Mouse (Mus musculus): ENCODE data around the gene Xpc.

The Xpc gene

DNA sequence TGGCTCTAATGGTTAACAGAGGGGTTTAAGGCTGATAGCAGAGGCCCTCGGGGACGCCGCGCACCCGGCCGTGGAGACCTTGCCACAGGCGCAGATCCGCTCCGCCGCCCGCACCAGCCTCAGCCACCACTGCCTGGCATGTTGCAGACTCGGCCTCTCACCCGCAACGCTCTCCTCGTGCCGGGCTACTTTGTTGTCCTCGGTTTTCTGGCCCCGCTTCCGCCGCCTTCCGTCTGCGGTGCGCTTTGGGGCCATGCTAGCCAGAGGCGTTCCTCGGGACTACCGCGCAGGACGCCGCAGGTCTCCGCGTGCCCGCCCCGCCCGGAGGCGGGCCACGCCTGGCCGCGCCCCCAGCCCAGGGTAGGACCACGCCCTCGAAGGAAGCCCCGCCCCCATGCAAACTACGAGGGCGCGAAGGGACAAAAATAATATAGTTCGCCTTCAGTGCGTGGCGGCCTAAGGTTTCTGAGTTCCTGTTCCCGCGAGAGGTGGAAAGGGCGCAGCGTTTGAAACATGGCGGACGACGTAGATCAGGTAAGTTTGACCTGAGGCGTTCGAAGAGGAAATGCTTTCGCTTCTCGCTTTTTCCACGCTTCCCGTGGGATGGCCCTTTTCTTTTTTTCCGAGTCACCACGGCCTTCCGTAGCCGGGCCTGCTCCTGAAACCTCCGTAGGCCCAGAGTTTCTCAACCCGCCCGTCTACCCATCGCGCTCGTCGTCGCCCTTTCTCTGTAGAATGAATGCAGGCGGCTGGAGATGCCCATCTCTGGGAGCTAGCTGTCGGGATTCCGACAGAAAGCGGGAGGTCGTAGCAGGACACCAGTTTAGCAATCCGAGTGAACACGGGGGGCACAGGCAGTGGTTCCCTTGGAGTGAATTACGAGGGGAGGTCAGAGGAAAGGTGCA, at the start of gene Xpc, which contains the start of gene Lsm3:
Gene Xpc (minus strand): TSS at position 344 of the 905 bp plus-strand sequence.
Gene Lsm3 (plus strand): TSS at position 384 of the 905 bp plus-strand sequence.
- peak; percentile 97 for DNase-seq (ENCODE audit: extremely low read depth, insufficient read length, low spot score)

DNA sequence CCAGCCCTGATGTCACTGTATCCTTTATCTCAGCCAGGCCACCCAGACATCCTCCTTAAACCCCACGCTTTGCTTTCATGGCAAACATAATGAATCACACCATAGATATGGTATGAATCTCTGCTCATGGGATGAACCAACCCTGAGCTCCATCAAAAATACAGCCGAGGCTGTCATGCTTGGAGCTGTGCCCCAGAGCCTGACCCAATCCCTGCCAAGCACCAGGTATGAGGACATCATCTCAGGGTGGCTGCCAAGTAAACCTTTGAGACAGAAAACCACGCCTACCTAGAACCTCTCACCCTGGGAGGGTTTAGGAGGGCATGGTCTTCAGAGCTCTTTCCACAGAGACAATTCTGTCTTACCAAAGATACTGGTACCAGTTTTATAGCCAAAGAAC, 47.3 kb upstream of the Xpc start:
- no peak for DNase-seq (ENCODE audit: extremely low read depth, insufficient read length, low spot score)

DNA sequence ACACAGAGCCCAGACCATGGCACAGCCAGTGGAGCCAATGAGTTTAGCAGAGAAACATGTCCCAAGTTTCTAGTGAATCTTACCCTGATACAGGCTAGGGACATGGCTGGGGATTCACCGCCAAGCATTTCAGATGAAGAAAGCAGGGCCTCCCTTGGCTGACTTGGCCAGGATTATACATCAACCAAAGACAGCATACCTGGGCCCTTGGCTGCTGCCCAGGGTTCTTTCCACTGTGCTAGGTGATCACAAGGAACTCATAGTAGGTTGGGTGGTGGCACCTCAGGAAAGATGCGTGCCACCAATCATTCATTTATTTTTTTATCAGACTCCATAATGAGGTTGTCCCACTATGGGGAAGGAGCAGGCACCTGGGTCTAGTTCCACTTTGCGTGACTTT, 44.5 kb upstream of the Xpc start:
- no peak for DNase-seq (ENCODE audit: extremely low read depth, insufficient read length, low spot score)

DNA sequence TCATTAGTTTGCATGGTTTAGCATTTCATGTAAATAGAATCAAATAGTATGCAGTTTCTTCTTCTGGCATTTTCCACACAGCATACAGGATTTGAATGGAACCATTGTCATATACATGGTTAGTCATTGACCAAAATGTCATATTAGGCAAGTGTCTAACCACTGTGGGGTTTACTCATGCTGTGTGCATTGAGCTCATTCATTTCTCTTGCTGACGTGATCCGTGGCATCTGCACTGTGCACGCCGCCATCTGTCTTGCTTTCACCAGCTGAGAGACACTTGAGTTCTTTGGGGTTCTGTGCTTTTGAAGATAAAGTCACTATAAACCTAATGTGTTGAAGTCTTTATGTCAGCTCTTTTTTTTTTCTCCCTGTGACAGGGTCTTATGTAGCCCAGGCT, 43.7 kb upstream of the Xpc start:
- DNase-seq (ENCODE audit: extremely low read depth, insufficient read length, low spot score): peak; percentile 68

DNA sequence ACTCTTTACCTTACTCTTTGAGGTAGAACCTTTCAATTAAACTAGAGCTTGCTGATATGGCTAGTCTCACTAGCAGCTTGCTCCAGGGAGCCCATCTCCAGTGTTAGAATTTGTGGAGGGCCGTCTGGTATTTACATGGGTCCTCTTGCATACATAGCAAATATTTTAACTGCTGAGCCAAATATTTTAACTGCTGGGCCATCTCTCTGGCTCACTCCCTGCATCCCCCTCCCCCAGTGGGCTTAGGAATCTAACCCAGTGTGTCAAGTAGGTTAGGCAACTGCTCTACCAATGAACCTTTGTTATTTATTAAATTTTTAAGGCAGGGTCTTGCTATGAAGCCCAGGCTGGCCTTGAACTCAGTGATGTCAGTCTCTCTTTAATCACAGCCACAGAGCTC, 42.9 kb upstream of the Xpc start:
- DNase-seq (ENCODE audit: extremely low read depth, insufficient read length, low spot score): no peak

DNA sequence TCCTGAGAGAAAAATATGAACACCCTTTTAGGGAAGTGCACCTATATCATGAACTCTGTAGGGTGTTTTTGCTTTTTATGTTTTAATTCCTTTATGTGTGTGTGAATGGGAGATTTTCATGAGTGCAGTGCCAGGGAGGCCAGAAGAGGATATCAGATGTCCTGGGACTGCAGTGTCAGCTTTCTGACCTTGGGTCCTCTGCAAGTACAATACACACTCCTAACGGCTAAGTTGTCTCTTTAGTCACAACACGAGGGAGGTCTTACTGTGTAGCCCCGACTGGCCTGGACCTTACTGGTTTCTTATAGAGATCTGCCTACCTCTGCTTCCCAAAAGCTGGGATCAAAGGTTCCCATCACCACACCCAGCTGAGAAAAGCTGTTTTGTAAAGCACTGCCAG, 37.0 kb upstream of the Xpc start:
- DNase-seq (ENCODE audit: extremely low read depth, insufficient read length, low spot score): no peak

DNA sequence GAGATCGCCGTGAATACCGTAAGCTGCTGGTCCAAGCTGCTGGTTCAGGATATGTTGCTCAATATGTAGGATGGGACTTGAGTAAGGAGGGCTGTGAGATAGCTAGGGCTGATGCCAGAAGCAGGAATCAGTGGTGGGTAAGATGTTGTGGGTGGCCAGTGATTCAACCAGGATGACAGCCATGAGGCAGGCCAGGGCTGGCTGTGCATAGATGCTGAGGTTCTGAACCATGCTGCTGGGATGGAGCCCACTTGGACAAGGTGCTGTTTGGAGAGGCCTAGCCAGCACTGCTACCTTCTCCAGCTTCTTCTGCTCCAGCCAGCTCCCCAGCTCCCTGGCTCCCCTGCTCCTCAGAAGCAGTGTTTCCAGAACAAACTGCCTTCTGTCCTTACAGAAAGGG, 36.0 kb upstream of the Xpc start:
- no peak for DNase-seq (ENCODE audit: extremely low read depth, insufficient read length, low spot score)

DNA sequence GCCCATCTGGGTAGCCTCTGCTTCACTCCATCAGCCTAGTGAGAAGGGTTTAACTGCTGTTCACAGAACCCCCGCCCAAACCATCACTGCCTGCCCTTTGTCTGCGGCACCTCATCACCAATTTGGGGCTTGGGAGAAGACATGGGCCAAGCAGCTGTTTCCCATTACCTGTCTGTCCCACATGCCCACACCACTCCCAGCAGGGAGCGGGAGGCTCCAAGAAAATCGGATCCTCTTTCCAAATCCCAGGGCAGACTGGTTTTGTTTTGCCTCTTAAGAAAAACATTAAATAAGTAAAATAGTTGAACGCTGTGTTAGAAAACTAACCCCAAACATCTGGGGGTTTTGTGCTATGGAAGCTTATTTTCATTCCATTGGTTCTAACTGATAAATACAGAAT, 33.9 kb upstream of the Xpc start:
- no peak for DNase-seq (ENCODE audit: extremely low read depth, insufficient read length, low spot score)

DNA sequence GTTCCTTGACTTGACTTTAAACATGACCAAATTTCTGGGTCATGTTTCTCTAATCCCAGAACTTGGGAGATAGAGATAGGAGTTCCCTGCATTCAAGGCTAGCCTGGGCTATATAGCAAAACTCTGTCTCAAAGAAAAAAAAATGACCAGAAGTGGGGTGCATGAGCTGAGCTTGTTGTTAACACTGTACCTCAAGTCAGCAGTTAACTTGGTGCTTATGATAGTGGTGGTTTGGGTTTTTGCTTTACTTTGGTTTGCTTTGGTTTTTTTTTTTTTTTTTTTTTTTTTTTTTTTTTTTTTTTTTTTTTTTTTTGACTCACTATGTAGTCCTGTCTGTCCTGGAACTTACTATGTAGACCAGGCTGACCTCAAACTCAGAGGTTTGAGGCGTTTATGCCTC, 31.6 kb upstream of the Xpc start:
- no peak for DNase-seq (ENCODE audit: extremely low read depth, insufficient read length, low spot score)

DNA sequence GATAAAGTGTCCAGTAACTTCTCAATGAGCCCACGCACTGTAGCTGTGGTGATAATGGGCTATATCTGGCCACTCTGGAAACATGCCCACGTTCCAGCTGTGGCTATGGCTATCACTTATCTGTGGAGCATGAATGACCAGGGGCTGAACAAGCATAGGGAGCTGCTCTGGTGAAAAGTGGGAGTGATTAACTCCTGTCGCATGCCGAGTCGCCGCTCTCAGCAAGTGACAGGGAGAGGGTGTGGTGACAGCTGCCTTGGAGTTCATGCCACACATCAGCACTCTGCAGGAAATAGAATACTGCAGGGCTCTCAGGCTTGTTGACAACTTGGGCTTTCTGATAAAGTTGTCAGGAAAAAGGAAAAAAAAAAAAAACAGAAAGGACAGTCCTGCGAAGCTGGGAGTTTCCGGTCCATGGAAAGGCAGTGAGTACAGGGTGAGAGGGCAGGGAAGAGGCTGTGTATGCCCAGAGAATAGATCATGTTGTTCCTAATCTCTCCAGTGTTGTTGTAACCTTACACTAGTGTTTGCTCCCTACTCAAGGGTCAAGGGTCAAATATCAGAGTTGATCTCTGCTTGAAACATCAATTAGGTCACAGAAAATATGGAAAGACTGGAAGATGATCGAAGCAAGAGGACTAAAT, 30.7 kb upstream of the Xpc start:
- no peak for DNase-seq (ENCODE audit: extremely low read depth, insufficient read length, low spot score)

DNA sequence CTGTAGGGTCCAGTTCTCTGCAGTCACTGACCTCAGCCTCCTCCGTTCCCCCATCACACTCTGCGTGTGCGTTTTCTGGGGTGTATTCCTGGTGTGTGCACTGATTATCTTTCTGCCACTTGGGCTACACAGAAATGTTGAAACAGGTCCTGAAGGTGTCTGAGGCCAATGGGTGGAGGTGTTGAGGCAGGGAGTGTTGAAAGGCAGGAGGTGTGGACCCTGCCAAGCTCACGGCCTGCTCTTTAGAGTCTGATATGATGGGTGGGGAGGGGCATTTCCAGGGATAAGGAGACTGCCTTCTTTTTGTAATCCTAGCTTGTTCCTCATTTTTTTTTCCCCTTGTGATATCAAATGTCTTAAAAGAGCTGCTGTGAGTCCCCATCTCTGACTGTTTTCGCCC, 27.4 kb upstream of the Xpc start:
- DNase-seq (ENCODE audit: extremely low read depth, insufficient read length, low spot score): no peak

DNA sequence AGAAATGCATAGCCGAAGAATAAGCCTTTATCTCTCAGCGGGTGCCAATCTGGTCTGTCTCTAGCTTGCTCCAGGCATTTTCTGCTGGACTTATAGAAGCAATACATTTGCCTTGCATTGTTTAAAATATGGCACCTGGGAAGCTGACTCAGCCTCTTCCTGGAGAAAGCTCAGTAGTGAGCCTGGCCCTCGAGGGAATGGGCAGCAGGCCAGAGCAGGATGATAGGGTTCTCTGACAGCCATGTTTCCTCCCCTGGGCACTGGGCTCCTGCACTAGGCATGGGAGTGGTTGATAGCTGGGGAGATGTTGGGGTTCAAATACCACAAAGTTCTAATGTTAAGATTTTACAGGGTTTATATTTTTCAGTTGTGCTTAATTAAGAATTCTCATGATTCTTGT, 25.6 kb upstream of the Xpc start:
- no peak for DNase-seq (ENCODE audit: extremely low read depth, insufficient read length, low spot score)

DNA sequence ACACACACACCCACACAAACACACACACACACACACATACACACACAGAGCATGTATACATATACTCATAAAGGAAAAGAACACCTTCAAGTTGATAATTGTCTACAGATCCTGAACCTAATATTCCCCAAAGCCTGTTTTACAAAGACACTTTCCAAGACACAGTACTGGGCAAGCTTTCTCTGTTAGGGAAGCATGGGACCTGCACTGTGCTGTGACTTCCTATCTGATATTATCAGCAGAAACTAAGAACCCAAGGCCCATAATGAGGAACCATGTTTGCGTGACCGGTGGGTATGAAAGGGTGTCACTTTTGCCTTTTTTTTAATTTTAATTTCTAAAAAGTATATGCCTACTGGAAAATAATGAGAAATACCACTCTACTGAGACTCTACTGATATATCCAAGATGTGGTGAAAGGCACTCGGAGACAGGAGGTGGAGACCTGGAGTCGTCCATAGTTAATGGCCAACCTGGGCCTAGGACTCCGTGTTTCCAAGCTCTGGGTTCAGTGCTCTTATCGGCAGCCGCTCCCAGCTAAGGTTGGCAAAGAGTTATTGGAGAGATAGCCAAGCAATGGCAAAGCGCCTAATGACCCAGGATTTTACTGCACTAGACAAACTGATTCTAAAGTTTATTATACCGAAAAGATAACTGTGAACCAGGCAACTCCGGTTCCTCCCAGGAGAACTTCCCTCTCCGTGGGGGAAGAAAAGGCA, 20.5 kb upstream of the Xpc start:
- DNase-seq (ENCODE audit: extremely low read depth, insufficient read length, low spot score): no peak

DNA sequence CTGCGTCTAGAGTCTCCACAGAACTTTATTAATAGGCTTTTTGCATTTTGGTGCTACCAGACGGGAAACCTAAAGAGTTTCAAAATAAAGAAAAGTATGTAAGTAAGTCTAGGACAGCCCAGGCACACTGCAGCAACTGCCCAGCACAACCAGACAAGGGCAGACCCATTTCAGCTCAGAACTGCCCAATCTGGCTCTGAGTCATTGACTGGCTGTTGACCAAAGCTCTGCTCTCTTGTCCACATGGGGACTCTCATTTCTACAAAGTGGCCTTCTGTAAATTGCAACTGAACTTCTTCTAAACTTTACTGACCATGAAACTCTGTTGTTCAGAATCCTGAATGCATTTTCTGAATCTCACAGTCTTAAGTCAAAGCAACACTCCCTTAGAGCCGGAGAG, 19.5 kb upstream of the Xpc start:
- DNase-seq (ENCODE audit: extremely low read depth, insufficient read length, low spot score): peak; percentile 21

DNA sequence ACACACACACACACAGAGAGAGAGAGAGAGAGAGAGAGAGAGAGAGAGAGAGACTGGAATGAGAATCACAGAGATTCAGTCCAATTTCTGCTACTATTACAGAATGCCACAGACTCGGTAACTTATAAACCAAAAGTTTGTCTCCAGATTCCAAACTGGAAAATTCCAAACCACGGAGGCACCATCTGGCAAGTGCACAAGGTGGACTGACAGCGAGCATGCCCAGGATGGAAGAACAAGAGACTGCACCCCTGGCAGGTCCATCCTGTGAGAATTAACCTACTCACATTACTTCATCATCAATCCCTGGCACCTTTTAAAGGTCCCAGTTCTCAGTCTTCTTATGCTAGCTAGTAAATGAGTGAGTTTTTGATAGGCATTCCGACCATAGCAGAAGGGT, 18.6 kb upstream of the Xpc start:
- DNase-seq (ENCODE audit: extremely low read depth, insufficient read length, low spot score): no peak

DNA sequence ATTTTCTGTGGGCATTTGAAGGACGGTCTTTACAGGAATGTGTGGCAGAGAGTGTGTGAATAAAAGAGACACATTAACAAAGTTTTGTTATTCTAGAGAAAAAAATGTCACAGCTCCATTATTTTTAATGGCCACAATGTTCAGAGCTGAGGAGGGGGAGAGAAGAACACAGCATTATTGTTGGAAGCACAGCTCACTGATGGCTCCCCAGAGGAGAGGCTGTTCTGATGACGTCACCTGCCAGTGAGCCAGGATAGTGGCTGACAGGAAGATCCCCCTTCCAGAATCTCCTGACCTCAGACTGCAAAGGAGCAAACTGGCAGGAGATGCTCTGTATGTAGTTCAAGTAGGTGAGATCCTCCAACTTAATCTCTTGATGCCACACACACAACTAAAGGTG, 18.1 kb upstream of the Xpc start:
- DNase-seq (ENCODE audit: extremely low read depth, insufficient read length, low spot score): peak; percentile 21

DNA sequence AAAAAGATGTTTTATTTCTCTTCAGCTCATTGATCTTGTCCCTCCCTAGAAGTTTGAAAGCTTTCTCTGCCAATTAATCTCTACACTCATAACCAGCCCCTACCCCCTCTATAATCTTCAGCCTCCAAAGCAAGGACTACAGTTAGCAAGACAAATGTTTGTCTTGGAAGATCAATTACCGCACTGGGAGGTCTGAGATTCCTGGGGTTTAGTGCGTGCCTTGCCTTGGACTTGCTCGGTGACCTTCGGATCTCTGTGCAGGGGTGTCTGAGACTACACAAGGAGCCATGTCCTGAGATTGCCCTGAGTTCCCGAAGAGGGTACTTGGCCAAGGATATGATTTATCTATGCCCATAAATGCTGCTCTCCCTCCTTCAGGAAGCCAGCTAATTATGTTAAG, 17.7 kb upstream of the Xpc start:
- DNase-seq (ENCODE audit: extremely low read depth, insufficient read length, low spot score): no peak

DNA sequence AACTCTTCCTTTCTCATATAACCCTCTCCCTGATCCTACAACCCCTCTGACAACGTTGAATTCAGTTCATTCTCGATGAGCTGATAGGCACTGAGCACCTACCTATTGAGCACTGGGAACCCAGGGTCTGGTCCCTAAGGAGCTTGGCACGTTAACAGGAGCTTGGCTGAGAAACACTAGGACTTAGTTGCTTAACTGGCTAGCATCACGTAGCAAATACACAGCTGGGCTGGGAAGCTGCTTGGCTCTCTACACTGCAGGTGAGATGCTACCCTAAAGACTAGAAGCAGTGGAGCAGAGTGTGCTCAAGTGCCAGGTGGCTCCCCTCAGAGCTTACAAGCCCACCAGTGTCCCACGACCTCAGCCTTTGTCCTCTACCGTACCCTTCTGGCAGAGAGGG, 17.0 kb upstream of the Xpc start:
- no peak for DNase-seq (ENCODE audit: extremely low read depth, insufficient read length, low spot score)

DNA sequence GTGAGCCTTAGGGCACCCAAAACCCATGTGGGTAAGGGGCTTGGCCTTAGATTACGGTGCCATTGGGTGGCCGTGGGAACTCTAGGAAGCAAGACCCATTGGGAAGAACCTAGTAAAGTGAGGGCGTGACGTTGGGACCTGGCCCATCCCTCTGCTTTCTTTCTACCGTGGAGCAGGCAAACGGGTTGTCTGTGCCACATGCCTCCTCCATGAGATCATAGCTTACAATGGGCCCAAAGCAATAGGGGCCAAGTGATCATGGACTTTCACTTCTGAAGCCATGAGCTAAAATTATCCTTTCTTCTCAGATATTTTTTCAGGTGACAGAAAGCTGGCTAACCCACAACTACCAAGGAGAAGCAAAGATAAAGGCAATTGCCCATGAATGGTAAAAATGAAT, 15.6 kb upstream of the Xpc start:
- DNase-seq (ENCODE audit: extremely low read depth, insufficient read length, low spot score): no peak

DNA sequence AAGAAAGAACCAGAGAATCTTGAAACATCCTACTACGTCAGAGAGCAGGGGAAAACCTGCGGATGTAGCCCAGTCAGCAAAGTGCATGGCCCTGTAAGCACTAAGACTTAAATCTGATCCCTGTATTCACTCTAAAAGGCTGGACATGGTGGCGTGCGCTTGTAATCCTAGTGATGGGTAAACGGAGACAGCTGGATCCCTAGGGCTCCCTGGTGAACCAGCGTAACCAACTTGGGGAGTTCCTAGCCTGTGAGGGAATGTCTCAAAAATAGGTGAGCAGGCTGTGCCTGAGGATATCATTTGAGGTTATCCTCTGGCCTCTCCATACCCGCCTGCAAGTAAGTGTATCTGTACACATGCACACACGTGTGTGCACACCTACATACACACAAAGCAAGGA, 15.0 kb upstream of the Xpc start:
- DNase-seq (ENCODE audit: extremely low read depth, insufficient read length, low spot score): no peak

DNA sequence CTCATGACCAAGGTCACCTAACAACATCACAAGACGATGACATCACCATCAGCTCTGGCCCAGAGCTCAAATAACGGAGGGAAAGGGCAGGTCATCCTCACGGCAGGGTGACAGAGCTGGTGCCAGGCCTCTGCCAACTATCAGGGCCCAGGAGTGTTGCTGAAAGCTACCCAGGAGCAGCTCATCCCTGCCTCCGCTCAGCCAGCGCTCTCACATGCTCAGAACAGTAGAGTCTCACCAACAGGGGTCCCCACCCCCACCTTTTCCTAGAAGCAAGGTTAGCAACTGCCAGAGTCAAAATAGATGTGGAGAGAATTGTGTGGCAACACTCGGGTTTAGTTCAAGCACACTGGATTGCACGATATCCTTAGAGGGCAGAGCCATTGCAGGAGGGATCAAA, 12.6 kb upstream of the Xpc start:
- DNase-seq (ENCODE audit: extremely low read depth, insufficient read length, low spot score): no peak

Data from 3134 (cell line).